Mouse (Mus musculus) MEL (cell line): Measurements from ENCODE around the gene Soat2. TPM values are rescaled to one million over a fixed set of nuclear protein-coding genes. Genes with fewer than 3 reads are reported as not detected.

Experiments used
- DNase-seq: peaks from one replicate; pipeline ENCODE4 v3.0.0; 2011; ENCODE audit warnings: low read depth, low spot score
- H3K27ac ChIP-seq: 2 replicates; pipeline ENCODE4 v1.5.1; 2012; ENCODE audit warnings: low read depth, mild to moderate bottlenecking, control low read depth, low read length, moderate library complexity; ENCODE audit not compliant: control insufficient read depth
- H3K27me3 ChIP-seq, 2 experiments: fragments of 150-350 bp in 1 of 2; sonication (generic) in 1 of 2; 2 replicates each; pipeline ENCODE4 v1.6.1; 2012; ENCODE audit warnings: low read length in 2 of 2, mild to moderate bottlenecking in 2 of 2, improper control_type of control experiment in 1 of 2, moderate library complexity in 1 of 2; ENCODE audit not compliant: insufficient read depth in 2 of 2, control insufficient read depth in 1 of 2
- H3K36me3 ChIP-seq, 2 experiments: 2 replicates each; pipeline ENCODE4 v1.6.1; 2012 to 2014; ENCODE audit warnings: low read length in 2 of 2, improper control_type of control experiment in 1 of 2, inconsistent platforms in 1 of 2, mild to moderate bottlenecking in 1 of 2; ENCODE audit not compliant: insufficient read depth in 2 of 2, control insufficient read depth in 1 of 2
- H3K4me1 ChIP-seq, 2 experiments: fragments of 150-350 bp in 1 of 2; sonication (generic) in 1 of 2; 2 replicates each; pipeline ENCODE4 v1.6.1; 2012; ENCODE audit warnings: low read length in 2 of 2, improper control_type of control experiment in 1 of 2, mild to moderate bottlenecking in 1 of 2; ENCODE audit not compliant: insufficient read depth in 2 of 2, control insufficient read depth in 1 of 2
- H3K4me3 ChIP-seq, 2 experiments: fragments of 150-350 bp in 1 of 2; sonication (generic) in 1 of 2; 2 replicates each; pipeline ENCODE4 v1.5.1; 2012; ENCODE audit warnings: low read depth in 2 of 2, low read length in 2 of 2, mild to moderate bottlenecking in 2 of 2, moderate library complexity in 2 of 2, control low read depth in 1 of 2, improper control_type of control experiment in 1 of 2; ENCODE audit not compliant: control insufficient read depth in 1 of 2, insufficient read depth in 1 of 2
- H3K79me2 ChIP-seq: 2 replicates; pipeline ENCODE4 v1.6.1; 2012; ENCODE audit warnings: mild to moderate bottlenecking, low read length, moderate library complexity; ENCODE audit not compliant: control insufficient read depth, poor library complexity, insufficient read depth
- H3K9ac ChIP-seq: 2 replicates; pipeline ENCODE4 v1.6.1; 2012; ENCODE audit warnings: low read depth, mild to moderate bottlenecking, control low read depth, low read length, moderate library complexity; ENCODE audit not compliant: control insufficient read depth, poor library complexity, severe bottlenecking
- H3K9me3 ChIP-seq: fragments of 150-350 bp; sonication (generic); replicated peaks from 2 replicates; pipeline ENCODE4 v1.6.1; 2012; ENCODE audit warnings: mild to moderate bottlenecking, low read length, improper control_type of control experiment, moderate library complexity; ENCODE audit not compliant: insufficient read depth
- CHD1 ChIP-seq: IDR thresholded peaks from 2 replicates; pipeline ENCODE4 v1.6.1; 2012; ENCODE audit warnings: low read depth, mild to moderate bottlenecking, inconsistent platforms, low read length, improper control_type of control experiment
- CHD2 ChIP-seq: IDR thresholded peaks from 2 replicates; pipeline ENCODE4 v1.6.1; 2011; ENCODE audit warnings: low read length, improper control_type of control experiment
- CTCF ChIP-seq, 3 experiments: IDR thresholded peaks in 2 of 3; conservative IDR thresholded peaks in 1 of 3; 2 replicates each; pipeline ENCODE4 v1.5.1; 2011 to 2012; ENCODE audit warnings: low read length in 3 of 3, low read depth in 2 of 3, mild to moderate bottlenecking in 2 of 3, improper control_type of control experiment in 1 of 3, inconsistent platforms in 1 of 3, mixed read lengths in 1 of 3, moderate library complexity in 1 of 3; ENCODE audit not compliant: control insufficient read depth in 1 of 3, insufficient read depth in 1 of 3, poor library complexity in 1 of 3, severe bottlenecking in 1 of 3
- EP300 ChIP-seq, 2 experiments: IDR thresholded peaks; 2 replicates each; pipeline ENCODE4 v1.6.1; 2011; ENCODE audit warnings: improper control_type of control experiment in 2 of 2, low read length in 2 of 2, low read depth in 1 of 2, mild to moderate bottlenecking in 1 of 2
- ETS1 ChIP-seq: IDR thresholded peaks from 2 replicates; pipeline ENCODE4 v1.6.1; 2012; ENCODE audit warnings: low read depth, mild to moderate bottlenecking, inconsistent platforms, low read length, improper control_type of control experiment, moderate library complexity
- GABPA ChIP-seq: IDR thresholded peaks from 2 replicates; pipeline ENCODE4 v1.6.1; 2012; ENCODE audit warnings: low read depth, mild to moderate bottlenecking, inconsistent platforms, low read length, improper control_type of control experiment, moderate library complexity
- HCFC1 ChIP-seq: IDR thresholded peaks from 2 replicates; pipeline ENCODE4 v1.6.1; 2012; ENCODE audit warnings: low read depth, mild to moderate bottlenecking, inconsistent platforms, low read length, improper control_type of control experiment, moderate library complexity
- JUND ChIP-seq: IDR thresholded peaks from 2 replicates; pipeline ENCODE4 v1.6.1; 2011; ENCODE audit warnings: low read depth, mild to moderate bottlenecking, improper control_type of control experiment, low read length
- MAZ ChIP-seq: IDR thresholded peaks from 2 replicates; pipeline ENCODE4 v1.6.1; 2012; ENCODE audit warnings: low read depth, mild to moderate bottlenecking, inconsistent platforms, low read length, improper control_type of control experiment
- MEF2A ChIP-seq: IDR thresholded peaks from 2 replicates; pipeline ENCODE4 v1.6.1; 2014; ENCODE audit warnings: low read depth, mild to moderate bottlenecking, inconsistent platforms, low read length, improper control_type of control experiment; ENCODE audit not compliant: poor library complexity, insufficient replicate concordance, severe bottlenecking; ENCODE audit errors: extremely low read depth
- MXI1 ChIP-seq: IDR thresholded peaks from 2 replicates; pipeline ENCODE4 v1.6.1; 2011; ENCODE audit warnings: mild to moderate bottlenecking, low read depth, low read length, improper control_type of control experiment
- MYC ChIP-seq: IDR thresholded peaks from 2 replicates; pipeline ENCODE4 v1.6.1; 2011; ENCODE audit warnings: low read depth, mild to moderate bottlenecking, low read length, improper control_type of control experiment, moderate library complexity
- NRF1 ChIP-seq: IDR thresholded peaks from 2 replicates; pipeline ENCODE4 v1.6.1; 2014; ENCODE audit warnings: low read depth, mild to moderate bottlenecking, inconsistent platforms, low read length, improper control_type of control experiment, moderate library complexity; ENCODE audit not compliant: poor library complexity, insufficient read depth, severe bottlenecking
- POLR2AphosphoS5 ChIP-seq: IDR thresholded peaks from 2 replicates; pipeline ENCODE4 v1.6.1; 2012; ENCODE audit warnings: low read depth, borderline replicate concordance, mild to moderate bottlenecking, inconsistent platforms, low read length, moderate library complexity, mixed read lengths
- RAD21 ChIP-seq: IDR thresholded peaks from 2 replicates; pipeline ENCODE4 v1.6.1; 2011; ENCODE audit warnings: mild to moderate bottlenecking, low read depth, low read length, improper control_type of control experiment
- RCOR1 ChIP-seq: IDR thresholded peaks from 2 replicates; pipeline ENCODE4 v1.6.1; 2012; ENCODE audit warnings: low read depth, mild to moderate bottlenecking, inconsistent platforms, low read length, improper control_type of control experiment
- SIN3A ChIP-seq: IDR thresholded peaks from 2 replicates; pipeline ENCODE4 v1.6.1; 2012; ENCODE audit warnings: low read length, improper control_type of control experiment, inconsistent platforms
- TAL1 ChIP-seq: IDR thresholded peaks from 2 replicates; pipeline ENCODE4 v1.6.1; 2012; ENCODE audit warnings: mild to moderate bottlenecking, inconsistent platforms, low read length, moderate library complexity, mixed read lengths
- TBP ChIP-seq: IDR thresholded peaks from 2 replicates; pipeline ENCODE4 v1.8.0; 2011; ENCODE audit warnings: low read depth, low read length, improper control_type of control experiment
- TCF12 ChIP-seq: IDR thresholded peaks from 2 replicates; pipeline ENCODE4 v1.6.1; 2014; ENCODE audit warnings: low read depth, mild to moderate bottlenecking, inconsistent platforms, low read length, improper control_type of control experiment, moderate library complexity
- USF1 ChIP-seq: IDR thresholded peaks from 2 replicates; pipeline ENCODE4 v1.6.1; 2014; ENCODE audit warnings: low read depth, mild to moderate bottlenecking, inconsistent platforms, low read length, improper control_type of control experiment, moderate library complexity
- ZMIZ1 ChIP-seq: IDR thresholded peaks from 2 replicates; pipeline ENCODE4 v1.6.1; 2012; ENCODE audit warnings: low read depth, mild to moderate bottlenecking, inconsistent platforms, low read length, improper control_type of control experiment, moderate library complexity
- ZNF384 ChIP-seq: IDR thresholded peaks from 2 replicates; pipeline ENCODE4 v1.6.1; 2012; ENCODE audit warnings: low read depth, mild to moderate bottlenecking, inconsistent platforms, low read length, improper control_type of control experiment
- polyA plus RNA-seq, 2 experiments: library from polyadenylated mRNA; stranded (reverse) in 1 of 2; unstranded in 1 of 2; fragments of >175 nt in 1 of 2; fragments of >200 nt in 1 of 2; gene quantifications; 2 replicates each; pipeline versions ENCODE4 v1.2.1 to v1.2.4; 2012; ENCODE audit warnings: low replicate concordance in 2 of 2, low read depth in 1 of 2; ENCODE audit not compliant: insufficient read length in 2 of 2, insufficient read depth in 1 of 2, missing spikeins in 1 of 2
- total RNA-seq: library from RNA; depleted of rRNA; stranded (reverse); fragments of 300-350 nt; gene quantifications from 2 replicates; pipeline ENCODE4 v1.2.3, GENCODE M21; 2012

Gene Soat2
- total and polyA plus RNA-seq, 3 experiments, result 20.0 to 44.8 TPM; not detected in 1

GRCm38 (mm10) chr15:102183076-102183475, 32.8 kb downstream of the Soat2 start:
- no peak overlapping the region for H3K4me3 ChIP-seq

DNA sequence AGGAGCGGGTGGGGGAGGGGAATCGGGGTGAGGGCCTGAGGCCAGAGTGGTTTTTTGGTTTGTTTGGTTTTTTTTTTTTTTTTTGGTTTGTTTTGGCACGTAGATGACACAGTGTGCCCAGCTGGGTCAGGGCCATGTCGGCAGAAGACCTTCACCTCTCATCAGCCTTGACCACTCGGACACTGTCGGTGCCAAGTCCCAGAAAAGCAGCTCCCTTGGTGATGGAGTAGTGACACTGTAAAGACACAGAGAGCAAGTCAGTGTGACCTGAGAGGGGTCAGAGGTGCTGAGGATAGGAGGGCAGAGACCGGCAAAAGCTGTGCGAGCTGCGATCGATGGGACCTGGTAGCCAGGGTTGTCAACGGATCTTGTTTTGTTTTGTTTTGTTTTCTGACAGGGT, 35.9 kb downstream of the Soat2 start:
- no peaks in the 10 kb centered on the region for H3K27me3 ChIP-seq
- H3K36me3 ChIP-seq, result no peaks in the 10 kb centered on the region
- no peak overlapping the region for H3K4me3 ChIP-seq
- no peak overlapping the region for H3K27ac ChIP-seq
- no peaks in the 10 kb centered on the region for H3K4me1 ChIP-seq
- no peaks in the 10 kb centered on the region for H3K79me2 ChIP-seq
- H3K9me3 ChIP-seq, result no peaks in the 10 kb centered on the region
- DNase-seq, result no peak
- TF ChIP-seq TAL1 (no peak), USF1 (no peak), HCFC1 (no peak), RAD21 (no peak), CHD2 (no peak), MXI1 (no peak), CHD1 (no peak), EP300 (IDR thresholded peaks at IDR 0.05; ENCODE audit: low read depth in 1 of 2, low read length in 2 of 2) (no peak)
- H3K9ac ChIP-seq, result no peak overlapping the region

More at GRCm38 (mm10) chr15:102183076-102183475, 32.8 kb downstream of the Soat2 start:
- TF ChIP-seq TAL1 (no peak), JUND (no peak), ZMIZ1 (no peak), MAZ (no peak), GABPA (no peak), NRF1 (no peak), RCOR1 (no peak), SIN3A (no peak), POLR2AphosphoS5 (no peak), RAD21 (no peak), ETS1 (no peak), CTCF (IDR thresholded peaks at IDR 0.05 in 2 of 3, conservative IDR thresholded peaks at IDR 0.05 in 1 of 3; ENCODE audit: control insufficient read depth in 1 of 3, insufficient read depth in 1 of 3, low read depth in 2 of 3, low read length in 3 of 3, poor library complexity in 1 of 3, severe bottlenecking in 1 of 3) (no peak), MYC (no peak), ZNF384 (no peak), TBP (no peak), TCF12 (no peak), MEF2A (no peak)
- no peaks in the 10 kb centered on the region for H3K27me3 ChIP-seq
- H3K4me1 ChIP-seq, result peaks cover 0 to 4% of the 10 kb centered on the region in 2 experiments; a peak in 1 of 4 replicates
- no peaks in the 10 kb centered on the region for H3K9me3 ChIP-seq
- H3K36me3 ChIP-seq, result no peaks in the 10 kb centered on the region
- no peak for DNase-seq
- H3K27ac ChIP-seq, result no peak overlapping the region
- no peak overlapping the region for H3K9ac ChIP-seq
- no peaks in the 10 kb centered on the region for H3K79me2 ChIP-seq
